Mouse (Mus musculus) ES-E14 (cell line): Measurements from ENCODE around the gene Cenpm.

Experiments
- HCFC1 ChIP-seq: IDR thresholded peaks from 2 replicates; pipeline ENCODE4 v1.6.1; 2012; ENCODE audit warnings: low read length, inconsistent platforms, borderline replicate concordance; ENCODE audit not compliant: insufficient read depth
- MAFK ChIP-seq: IDR thresholded peaks from 2 replicates; pipeline ENCODE4 v1.6.1; 2014; ENCODE audit warnings: mild to moderate bottlenecking, low read depth, low read length, inconsistent platforms; ENCODE audit not compliant: insufficient read depth
- ZC3H11A ChIP-seq: IDR thresholded peaks from 2 replicates; pipeline ENCODE4 v1.6.1; 2012; ENCODE audit warnings: low read depth, mild to moderate bottlenecking, inconsistent platforms, low read length, borderline replicate concordance
- ZNF384 ChIP-seq: IDR thresholded peaks from 2 replicates; pipeline ENCODE4 v1.6.1; 2012; ENCODE audit warnings: low read depth, low read length, inconsistent platforms

- TF ChIP-seq HCFC1 (no peak), MAFK (no peak), ZNF384 (no peak), ZC3H11A (no peak)
Measured at GRCm38 (mm10) chr15:82231100-82231499, 13.4 kb downstream of the Cenpm start.
